Comparison of ENCODE assay signal across 9 mouse cellular contexts in the genomic region with DNA sequence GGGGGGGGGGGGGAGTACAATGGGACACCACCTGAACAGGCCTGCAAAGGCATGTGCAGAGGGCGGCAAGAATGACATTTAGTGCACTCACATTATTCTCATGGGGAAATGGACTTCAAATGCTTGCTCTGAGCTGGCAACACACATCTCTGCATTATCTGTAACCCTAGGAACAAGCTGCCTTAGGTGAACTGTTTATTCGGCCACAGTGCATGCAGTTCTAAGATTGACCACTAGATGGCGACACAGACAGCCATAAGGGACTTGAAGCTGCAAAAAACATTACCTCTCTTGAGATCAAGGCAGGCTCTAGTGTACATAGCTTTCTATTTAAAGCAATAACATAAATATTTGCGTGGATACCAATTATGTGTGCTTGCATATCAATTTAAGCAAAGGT. TPM values are rescaled to one million over a fixed set of nuclear protein-coding genes. Genes with fewer than 3 reads are reported as not detected.
DNase-seq lines count a peak whose midpoint lies in the region; ATAC-seq lines count a peak whose summit lies in the region.
"Had no signal": no experiment of that assay in that cellular context is flagged by ENCODE, and none has a peak within 500 bp of the region (broad histone marks: within the 10 kb centered on the region; RNA-seq: fewer than 3 reads in every experiment).

No protein-coding gene starts in this region.

- DNase-seq in MEL-GATA-1-ER (ENCODE audit: extremely low read depth, low read depth): peak; percentile 80
- peak; percentile 84 for DNase-seq in c-Kit-positive CD71-positive TER-119-positive erythroid progenitor cells, embryonic 14.5 days (ENCODE audit: low spot score)
- peak; percentile 79 to 95 for DNase-seq in layer of hippocampus, adult 8-10 months (ENCODE audit: low spot score in 2 of 2)
- peak; percentile 91 for DNase-seq in lung, postnatal 14 days
- DNase-seq in retina, postnatal 7 days (ENCODE audit: low read depth, low spot score): peak; percentile 82
- DNase-seq in urinary bladder, adult 18-20 months (ENCODE audit: low spot score in 2 of 2): peak; percentile 71

- H3K4me3 ChIP-seq in forebrain, embryonic 13.5 days: no peak overlapping the region
- H3K4me3 ChIP-seq: limb, embryonic 12.5 days had no signal

- H3K4me1 ChIP-seq in forebrain, embryonic 13.5 days: no peaks in the 10 kb centered on the region
- H3K4me1 ChIP-seq: limb, embryonic 12.5 days had no signal

- no peaks in the 10 kb centered on the region for H3K36me3 ChIP-seq in forebrain, embryonic 13.5 days (ENCODE audit: poor library complexity, severe bottlenecking)
- H3K36me3 ChIP-seq: limb, embryonic 12.5 days had no signal

- H3K4me2 ChIP-seq in forebrain, embryonic 13.5 days: no peak overlapping the region
- H3K4me2 ChIP-seq: limb, embryonic 12.5 days had no signal

- H3K27ac ChIP-seq in forebrain, embryonic 13.5 days: no peak overlapping the region

- peak; percentile 62 for ATAC-seq in forebrain, embryonic 13.5 days
- peak; percentile 37 to 47; a peak in 2 of 4 replicates for ATAC-seq in hematopoietic stem cell, adult 5-6 weeks (replicated peaks in 1 of 2; ENCODE audit: insufficient read depth in 1 of 2, low FRiP score in 2 of 2, low TSS enrichment in 1 of 2, low read depth in 1 of 2, poor library complexity in 2 of 2, severe bottlenecking in 2 of 2)

- 2% methylated on average over 4 of the region's 4 CpGs for WGBS in forebrain, embryonic 13.5 days

- H3K27me3 ChIP-seq in forebrain, embryonic 13.5 days: peaks cover 6% of the 10 kb centered on the region

- H3K9me3 ChIP-seq in forebrain, embryonic 13.5 days (replicated peaks): no peaks in the 10 kb centered on the region
- H3K9me3 ChIP-seq: limb, embryonic 12.5 days had no signal

- no peak overlapping the region for H3K9ac ChIP-seq in forebrain, embryonic 13.5 days
- H3K9ac ChIP-seq: limb, embryonic 12.5 days had no signal

RNA-seq across cellular contexts. Expression of gene Coro2a, which starts 9.2 kb away (rescaled TPM):
- 1.8 TPM in 2 replicates for polyA plus RNA-seq in forebrain, embryonic 13.5 days (2015; fragmentation: Nextera tagmentation; extraction: Ambion mirVana)
- 57.8 and 70.1 TPM in 2 replicates for total RNA-seq in hematopoietic stem cell, adult 5-6 weeks (2017)
- total RNA-seq in layer of hippocampus, adult 8-10 months (2022): 10 to 100 TPM; 15.7 to 19.5 (median 17.8) TPM

RNA-seq across cellular contexts. Expression of gene Tbc1d2, which starts 38.8 kb away (rescaled TPM):
- polyA plus RNA-seq in forebrain, embryonic 13.5 days (2015; fragmentation: Nextera tagmentation; extraction: Ambion mirVana): 0.50 and 0.74 TPM in 2 replicates
- 1.8 and 4.7 TPM in 2 replicates for total RNA-seq in hematopoietic stem cell, adult 5-6 weeks (2017)
- 1 to 10 TPM; 2.8 to 4.2 (median 3.0) TPM for total RNA-seq in layer of hippocampus, adult 8-10 months (2022)
